Mouse (Mus musculus) embryo, embryonic 10 days (tissue): ENCODE measurements around the gene Rpl27.
"Not testable (repeated sequence)": the region's sequence is repeated elsewhere in the genome, so short reads cannot be mapped to it uniquely, and the experiment has no call there.

Experiments
- DNase-seq: peaks from one replicate; pipeline ENCODE4 v3.0.0-alpha.2; 2015; ENCODE audit warnings: low spot score

Rpl27 gene

DNA sequence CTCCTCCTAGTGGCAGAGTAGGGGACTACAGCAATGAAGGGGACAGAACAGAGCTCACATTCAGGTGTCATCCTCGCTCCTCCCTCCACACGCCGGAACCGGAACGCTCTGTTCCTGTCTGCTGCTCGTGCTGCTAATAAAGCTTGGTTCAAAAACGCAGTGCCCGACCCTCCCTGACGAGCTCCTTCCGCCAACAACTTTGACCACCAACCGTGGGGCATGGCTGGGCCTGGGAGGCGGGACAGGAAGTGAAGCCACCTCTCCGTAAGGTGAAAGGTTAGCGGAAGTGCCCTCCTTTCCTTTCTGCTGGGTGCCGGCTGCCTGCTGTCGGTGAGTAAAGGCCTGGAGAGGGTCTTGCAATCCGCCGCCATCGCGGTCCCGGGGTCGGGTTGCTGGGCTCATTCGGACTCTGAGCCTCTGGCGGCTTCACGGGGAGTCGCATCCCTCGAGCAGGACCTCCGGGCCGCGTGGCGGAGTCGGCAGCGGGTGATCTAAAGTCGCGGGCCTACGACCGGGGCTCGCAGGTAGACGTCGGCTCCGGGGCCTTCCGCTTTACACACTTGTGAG lies at the start of gene Rpl27:
Gene Rpl27 (plus strand): TSS at position 172 of the 567 bp plus-strand sequence.
- peak; percentile 100 for DNase-seq

DNA sequence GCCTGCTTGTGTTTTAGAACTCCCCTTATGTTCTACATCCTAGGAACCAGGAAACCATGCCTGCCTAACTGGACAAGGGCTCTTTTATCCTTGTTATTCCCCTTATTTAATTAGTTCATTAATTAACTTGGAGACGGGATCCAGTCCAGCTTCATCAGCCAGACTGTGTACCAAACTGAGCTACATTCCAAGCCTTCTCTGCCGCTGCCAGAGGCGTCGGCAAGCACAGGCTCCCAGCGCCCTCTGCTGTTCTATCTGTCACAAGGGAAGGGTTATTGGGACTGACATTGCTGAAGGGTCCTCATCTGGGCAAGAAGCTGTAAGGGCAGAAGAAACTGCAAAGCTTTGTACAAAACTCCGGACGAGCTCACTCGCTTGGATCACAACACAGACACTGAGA lies 47.0 kb upstream of the Rpl27 start:
- DNase-seq, result peak; percentile 90

GRCm38 (mm10) chr11:101415306-101415705 lies 26.8 kb upstream of the Rpl27 start:
- DNase-seq, result peak; percentile 13

DNA sequence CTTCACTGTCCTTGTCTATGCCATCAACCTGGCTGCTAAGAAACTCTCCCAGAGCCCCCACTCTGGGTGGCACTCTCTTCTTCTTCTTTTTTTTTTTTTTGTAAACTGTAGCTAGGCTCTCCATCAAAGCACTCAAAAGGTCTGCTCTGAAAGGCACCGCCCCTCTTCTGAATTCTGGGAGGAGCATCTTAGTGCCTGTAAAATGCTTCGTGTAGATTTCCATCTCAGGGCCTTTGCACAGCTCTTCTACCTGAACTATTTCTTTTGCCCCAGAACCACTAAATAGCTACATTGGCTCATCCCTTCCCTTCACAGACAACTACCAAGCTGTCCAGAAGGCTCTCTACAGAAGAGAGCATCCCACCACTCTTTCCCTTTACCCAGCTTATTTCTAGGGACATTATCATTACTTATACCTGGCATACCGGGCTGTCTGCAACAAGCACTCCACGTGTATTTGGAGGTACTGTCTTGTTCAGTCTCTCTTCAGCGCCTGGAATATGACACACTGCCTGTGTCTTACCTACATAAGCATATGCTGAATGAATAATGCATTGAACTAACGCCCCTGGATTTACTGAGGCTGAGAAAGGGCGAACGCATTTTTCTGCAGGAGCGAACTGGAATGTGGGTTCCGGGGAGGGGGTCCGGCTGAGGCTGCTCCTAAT lies 25.5 kb upstream of the Rpl27 start:
- DNase-seq, result peak; percentile 24

GRCm38 (mm10) chr11:101417101-101417855 lies 24.8 kb upstream of the Rpl27 start, which contains the start of gene Aarsd1:
Gene Aarsd1 (minus strand): TSS chr11:101417615.
- DNase-seq, result peak; percentile 89

GRCm38 (mm10) chr11:101418991-101419390 lies 23.1 kb upstream of the Rpl27 start:
- DNase-seq, result no peak

DNA sequence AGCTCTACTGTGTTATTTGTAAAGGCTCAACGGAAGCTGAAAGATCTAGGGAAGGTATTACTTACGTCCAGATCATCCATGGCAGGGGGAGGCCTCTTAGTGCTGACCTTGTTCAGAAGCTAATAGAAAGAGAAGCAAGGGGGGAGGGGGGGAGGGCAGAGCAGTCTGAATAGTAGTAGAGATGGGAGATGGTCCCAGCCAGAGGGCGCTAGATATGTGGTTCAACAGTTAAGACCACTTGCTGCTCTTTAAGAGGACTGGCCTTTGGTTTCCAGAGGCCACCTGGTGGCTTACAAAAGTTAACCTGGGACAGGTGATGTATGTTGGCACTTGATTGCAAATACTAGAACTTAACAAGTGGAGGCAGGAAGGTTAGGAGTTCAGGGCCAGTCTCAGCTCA lies 22.5 kb upstream of the Rpl27 start:
- peak; percentile 36 for DNase-seq

- no peak for DNase-seq
Measured at GRCm38 (mm10) chr11:101420148-101420547, 21.9 kb upstream of the Rpl27 start.

DNA sequence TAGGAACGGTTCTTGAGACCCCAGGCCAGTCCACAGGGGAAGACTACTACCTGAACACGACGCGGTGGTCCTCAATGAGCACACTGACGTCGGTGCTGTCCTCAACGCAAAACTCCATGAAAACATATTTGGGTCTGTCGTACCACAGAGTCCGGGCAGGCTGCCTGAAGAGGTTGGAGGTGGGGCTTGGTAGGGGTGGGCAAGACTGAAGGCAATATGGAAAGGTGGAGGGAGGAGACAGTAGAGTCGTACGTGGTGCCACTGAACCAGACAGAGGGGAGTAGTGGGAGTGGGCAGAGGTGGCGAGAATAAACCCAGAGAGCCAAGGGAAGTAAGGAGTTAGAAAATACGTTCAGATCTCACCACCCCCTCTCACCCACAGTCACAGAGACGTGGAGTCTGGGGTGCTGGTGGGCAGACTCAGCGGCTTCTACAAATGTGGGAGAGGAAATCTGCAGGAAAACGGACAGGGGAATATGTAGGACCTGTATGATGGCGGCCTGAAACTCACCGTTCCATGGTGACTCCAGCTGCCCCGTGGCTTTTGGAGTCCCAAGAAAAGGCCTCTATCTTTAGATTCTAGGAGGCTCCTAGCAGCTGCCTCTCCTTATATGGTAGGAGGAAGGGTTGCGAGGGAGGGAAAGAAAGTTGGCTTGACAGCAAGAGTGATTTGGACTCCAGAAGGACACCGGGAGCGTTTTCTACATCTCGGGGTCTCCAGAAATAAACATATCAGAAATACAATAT lies 17.8 kb upstream of the Rpl27 start, which contains the start of gene Gm27029:
Gene Gm27029 (minus strand): TSS at position 692 of the 747 bp plus-strand sequence.
- DNase-seq, result peak; percentile 67

DNA sequence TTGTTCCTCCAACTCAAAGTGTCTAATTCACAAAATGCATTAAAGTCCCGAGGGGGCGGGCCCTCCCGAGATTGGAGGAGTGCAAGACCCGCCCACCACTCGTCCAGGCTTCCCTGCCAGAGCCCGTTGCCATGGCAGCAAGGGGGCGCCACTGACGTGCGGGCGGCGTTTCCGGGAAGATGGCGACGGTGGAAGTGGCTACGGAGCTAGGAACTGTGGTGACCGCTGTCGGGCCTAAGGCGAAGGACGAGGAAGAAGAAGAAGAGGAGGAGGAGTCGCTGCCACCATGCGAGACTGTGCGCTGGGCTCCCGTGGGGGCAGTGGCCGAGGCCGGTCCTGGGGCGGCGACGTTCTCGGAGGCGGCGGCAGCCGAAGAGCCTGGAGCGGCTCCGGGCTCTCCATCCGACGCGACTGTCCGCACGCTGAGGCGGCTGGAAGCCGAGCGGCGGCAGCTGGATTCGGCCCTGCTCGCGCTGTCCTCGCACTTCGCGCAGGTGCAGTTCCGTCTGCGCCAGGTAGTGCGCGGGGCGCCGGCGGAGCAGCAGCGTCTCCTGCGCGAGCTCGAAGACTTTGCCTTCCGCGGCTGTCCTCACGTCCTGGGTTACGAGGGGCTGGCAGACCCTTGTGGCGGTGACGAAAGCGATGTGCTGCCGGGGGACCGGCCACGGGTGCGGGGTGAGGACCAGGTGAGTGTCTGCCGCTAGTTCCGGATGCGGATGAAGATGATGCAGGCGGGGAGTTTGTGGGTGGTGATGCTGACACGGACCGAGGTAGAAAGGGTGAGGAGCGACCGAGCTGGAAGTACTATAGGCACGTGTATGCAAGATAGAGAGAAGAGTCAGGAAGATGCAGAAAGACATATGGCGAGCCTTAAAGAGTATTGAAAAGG lies 16.9 kb upstream of the Rpl27 start, which contains the start of the genes Rundc1 and Ptges3l:
Gene Rundc1 (plus strand): TSS at position 161 of the 889 bp plus-strand sequence.
Gene Ptges3l (minus strand): TSS at position 409 of the 889 bp plus-strand sequence.
- DNase-seq, result peak; percentile 99

GRCm38 (mm10) chr11:101426165-101426564 lies 15.9 kb upstream of the Rpl27 start:
- DNase-seq, result no peak

- no peak for DNase-seq
Measured at GRCm38 (mm10) chr11:101431327-101431726, 10.8 kb upstream of the Rpl27 start.

DNA sequence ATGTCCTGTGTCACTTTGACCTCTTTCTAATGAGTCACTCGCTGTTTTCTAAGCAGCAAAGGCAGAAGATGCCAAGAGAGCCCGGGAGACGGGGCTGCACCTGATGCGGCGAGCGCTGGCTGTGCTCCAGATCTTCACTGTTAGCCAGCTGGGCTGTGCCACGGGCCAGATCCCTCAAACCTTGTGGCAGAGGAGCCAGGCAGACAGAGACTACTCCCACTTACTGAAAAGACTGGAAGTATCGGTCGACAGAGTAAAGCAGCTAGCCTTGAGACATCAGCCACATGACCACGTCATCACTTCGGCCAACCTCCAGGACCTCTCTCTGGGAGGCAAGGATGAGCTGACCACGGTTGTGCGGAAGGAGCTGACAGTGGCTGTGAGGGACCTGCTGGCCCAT lies 8.7 kb upstream of the Rpl27 start:
- no peak for DNase-seq

DNA sequence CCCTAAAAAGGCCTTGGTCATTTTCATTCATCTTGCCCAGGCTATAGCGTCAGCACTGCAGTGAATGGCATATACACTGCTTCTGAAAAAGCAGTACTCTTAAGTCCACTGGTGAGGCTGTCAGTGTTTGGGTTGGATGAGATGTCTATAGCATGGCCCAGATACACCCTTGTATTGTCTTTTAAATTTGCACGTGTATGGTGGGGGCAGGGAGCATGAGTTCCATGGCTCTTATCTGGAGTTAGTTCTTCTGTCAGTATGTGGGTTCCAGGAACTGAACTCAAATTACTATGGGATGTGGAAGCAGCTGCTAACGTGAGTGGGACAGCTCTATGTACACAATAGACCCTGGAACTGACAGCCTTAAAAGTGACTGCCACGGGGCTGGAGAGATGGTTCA lies 6.3 kb upstream of the Rpl27 start:
- no peak for DNase-seq

DNA sequence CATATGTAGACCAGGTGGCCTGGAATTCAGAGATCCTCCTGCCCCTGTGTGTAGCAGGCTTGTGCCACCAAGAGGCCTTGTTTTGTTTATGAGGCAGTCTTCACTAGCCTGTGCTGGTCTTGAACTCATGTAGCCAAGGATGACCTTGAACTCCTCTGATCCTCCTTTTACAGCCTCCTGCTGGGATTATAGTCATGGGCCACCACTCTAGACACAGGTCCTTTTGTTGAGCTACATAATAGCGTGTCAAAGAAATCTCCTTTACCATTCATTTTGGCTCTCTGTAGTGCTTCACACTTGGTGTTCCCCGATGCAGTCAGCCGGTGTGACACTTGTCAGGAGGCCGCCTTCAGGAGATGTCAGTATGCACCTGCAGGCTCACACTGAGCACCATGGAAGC lies 5.2 kb upstream of the Rpl27 start:
- DNase-seq, result no peak

GRCm38 (mm10) chr11:101438006-101438405 lies 4.1 kb upstream of the Rpl27 start:
- DNase-seq, result not testable (repeated sequence)

GRCm38 (mm10) chr11:101441450-101442126 lies 510 bp upstream of the Rpl27 start:
- DNase-seq, result not testable (repeated sequence)

DNA sequence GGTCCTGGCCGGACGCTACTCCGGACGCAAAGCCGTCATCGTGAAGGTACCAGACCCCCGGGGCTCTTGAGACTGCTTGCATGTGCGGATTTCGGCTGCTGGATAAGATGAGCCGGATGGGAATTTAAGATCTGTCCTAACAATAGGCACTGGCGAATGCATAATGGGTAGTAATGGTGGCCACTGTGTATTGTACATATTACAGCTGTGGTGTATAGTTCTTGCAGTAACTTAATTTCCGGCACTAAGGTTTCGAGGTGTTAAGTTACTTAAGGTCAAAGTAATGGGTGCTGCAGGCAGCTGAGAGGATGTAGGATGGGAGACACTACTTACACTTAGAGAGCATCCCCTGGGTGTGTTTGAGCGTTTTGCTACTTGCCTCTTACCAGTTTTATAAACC lies 662 bp downstream of the Rpl27 start:
- peak; percentile 19 for DNase-seq

- DNase-seq, result peak; percentile 28
Measured at GRCm38 (mm10) chr11:101446319-101446718, 4.2 kb downstream of the Rpl27 start.

- not testable (repeated sequence) for DNase-seq
Measured at GRCm38 (mm10) chr11:101446860-101447259, 4.8 kb downstream of the Rpl27 start.
